Mouse (Mus musculus) adrenal gland, postnatal 4 days (tissue): Measurements from ENCODE around the gene Gstm6. TPM values are rescaled to one million over a fixed set of nuclear protein-coding genes. Genes with fewer than 3 reads are reported as not detected.
"Not testable (repeated sequence)": the region's sequence is repeated elsewhere in the genome, so short reads cannot be mapped to it uniquely, and the experiment has no call there.

Experiments
- DNase-seq, 2 experiments: peaks; one replicate each; pipeline ENCODE4 v3.0.0; 2021 to 2022; ENCODE audit warnings: low spot score in 2 of 2, mixed read lengths in 2 of 2
- total RNA-seq, 2 experiments: library from RNA; stranded (reverse); gene quantifications; 2 replicates each; pipeline ENCODE4 v1.2.3; 2021

The Gstm6 gene
- total RNA-seq, 2 experiments from 2014 or later: 9.0 to 11.0 TPM

DNA sequence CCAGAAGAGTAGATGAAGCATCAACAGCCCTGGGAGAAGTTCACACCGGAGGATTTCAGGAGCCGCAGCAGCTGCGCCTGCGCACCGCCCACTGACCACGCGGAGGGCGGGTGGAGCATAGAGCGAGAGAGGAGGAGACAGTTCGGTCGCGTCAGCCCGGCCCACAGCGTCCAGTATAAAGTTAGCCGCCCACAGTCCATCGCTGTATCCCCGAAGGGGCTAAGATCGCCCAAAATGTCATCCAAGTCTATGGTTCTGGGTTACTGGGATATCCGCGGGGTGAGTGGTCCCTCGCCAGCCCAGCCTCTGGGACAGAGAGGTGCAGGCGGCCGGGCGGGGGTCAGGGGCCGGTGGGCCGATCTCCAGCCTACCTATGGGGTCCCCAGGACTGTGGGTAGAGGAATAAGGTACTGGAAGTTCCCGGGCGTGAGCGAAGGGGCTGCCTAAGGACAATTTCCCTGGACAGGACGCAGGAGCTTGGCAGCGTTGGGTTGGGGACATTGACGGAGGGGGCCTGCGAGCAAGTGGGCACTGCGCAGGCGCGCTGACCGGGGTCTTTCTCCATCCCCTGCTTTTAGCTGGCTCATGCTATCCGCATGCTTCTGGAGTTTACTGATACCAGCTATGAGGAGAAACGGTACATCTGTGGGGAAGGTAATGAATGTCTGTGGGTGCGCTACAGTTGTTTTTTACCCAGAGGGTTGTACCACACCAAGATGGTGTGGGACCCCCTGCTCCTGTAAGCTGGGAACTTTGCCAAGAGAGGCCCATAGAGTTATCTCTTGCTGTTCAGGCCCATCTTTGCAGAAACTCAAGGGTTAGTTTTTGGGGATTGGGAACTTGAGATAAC lies 47.6 kb downstream of the Gstm6 start, which contains the start of gene Gstm5:
TSS of gene Gstm5 (plus strand) at position 102 of the 850 bp plus-strand sequence.
- DNase-seq: peak; percentile 45 to 68

- DNase-seq: no peak
These were observed 48.3 kb downstream of the Gstm6 start for GRCm38 (mm10) chr3:107895194-107895719.

- not testable (repeated sequence) for DNase-seq
These were observed 54.3 kb downstream of the Gstm6 start for GRCm38 (mm10) chr3:107889236-107889635.

Other genes starting within 250 kb of the Gstm6 start
- gene Ahcyl1, start 247.2 kb downstream of the Gstm6 start, total RNA-seq: 100 to 1,000 TPM; 171 to 173 TPM
- 10 to 100 TPM; 18.0 to 19.8 TPM for gene Csf1, start 183.3 kb downstream of the Gstm6 start, total RNA-seq
- gene Eps8l3, start 66.5 kb downstream of the Gstm6 start, total RNA-seq: not detected
- 10 to 100 TPM; 39.7 to 41.1 TPM for gene Gstm5, start 47.9 kb downstream of the Gstm6 start, total RNA-seq
- gene Gstm7, start 11.9 kb downstream of the Gstm6 start, total RNA-seq: 10 to 100 TPM; 68.4 to 78.5 TPM
- gene Gstm3, start 25.5 kb upstream of the Gstm6 start, total RNA-seq: under 1 TPM in 1 of 2 experiments, not detected in 1; 0.31 TPM
- 100 to 1,000 TPM; 134 to 153 TPM for gene Gstm2, start 42.7 kb upstream of the Gstm6 start, total RNA-seq
- 100 to 1,000 TPM; 144 to 170 TPM for gene Gstm1, start 74.2 kb upstream of the Gstm6 start, total RNA-seq
- 10 to 100 TPM; 15.6 to 16.5 TPM for gene Gstm4, start 101.1 kb upstream of the Gstm6 start, total RNA-seq
- 100 to 1,000 TPM; 101 to 109 TPM for gene Ampd2, start 142.9 kb upstream of the Gstm6 start, total RNA-seq
- gene Gnat2, start 149.0 kb upstream of the Gstm6 start, total RNA-seq: 1 to 10 TPM; 3.9 to 4.1 TPM
- gene Gnai3, start 202.4 kb upstream of the Gstm6 start, total RNA-seq: 100 to 1,000 TPM; 128 to 135 TPM
- gene Gpr61, start 211.1 kb upstream of the Gstm6 start, total RNA-seq: under 1 TPM; 0.25 to 0.39 TPM
- gene Amigo1, start 242.6 kb upstream of the Gstm6 start, total RNA-seq: 10 to 100 TPM; 17.0 to 18.5 TPM